Mouse (Mus musculus): ENCODE data around the gene Gdpgp1. TPM values are rescaled to one million over a fixed set of nuclear protein-coding genes. Genes with fewer than 3 reads are reported as not detected.

Gene Gdpgp1
- polyA plus RNA-seq, 1 experiment from 2014 or later, result 4.0 TPM

GRCm38 (mm10) chr7:80264606-80265005, 31.9 kb downstream of the Gdpgp1 start:
- Histone ChIP-seq H3K27me3 (no peaks in the 10 kb centered on the region; the same call in 1 of the 2 replicates), H3K4me2 (replicated peaks) (no peak overlapping the region), H3K4me1 (peaks cover 15% of the 10 kb centered on the region; the same call in 1 of the 2 replicates), H3K9ac (no peak overlapping the region), H3K27ac (no peak overlapping the region), H3K9me3 (no peaks in the 10 kb centered on the region), H3K4me3 (no peak overlapping the region), H3K36me3 (peaks cover 26% of the 10 kb centered on the region)
- no peak for ATAC-seq (ENCODE audit: insufficient number of reproducible peaks, insufficient read depth, low FRiP score, low TSS enrichment)
- 94% methylated on average over 12 of the region's 12 CpGs for WGBS

- no peak overlapping the region for H3K4me2 ChIP-seq (replicated peaks)
- no peak overlapping the region for H3K4me3 ChIP-seq
- no peak for ATAC-seq (ENCODE audit: insufficient number of reproducible peaks, insufficient read depth, low FRiP score, low TSS enrichment)
- H3K9ac ChIP-seq, result no peak overlapping the region
- WGBS, result 73% methylated on average over 1 of the region's 1 CpGs
- H3K36me3 ChIP-seq, result peaks cover 28% of the 10 kb centered on the region
- no peaks in the 10 kb centered on the region for H3K27me3 ChIP-seq
- peaks cover 17% of the 10 kb centered on the region for H3K4me1 ChIP-seq
- H3K27ac ChIP-seq, result no peak overlapping the region
- H3K9me3 ChIP-seq, result no peaks in the 10 kb centered on the region
These were observed 35.1 kb downstream of the Gdpgp1 start for GRCm38 (mm10) chr7:80267764-80268163.

GRCm38 (mm10) chr7:80268897-80269750, 36.5 kb downstream of the Gdpgp1 start, which contains the start of gene Vps33b:
TSS of gene Vps33b (plus strand) at chr7:80269649.
- 6% methylated on average over 21 of the region's 21 CpGs for WGBS
- H3K36me3 ChIP-seq, result peaks cover 40% of the 10 kb centered on the region
- peak; percentile 73 for ATAC-seq (ENCODE audit: insufficient number of reproducible peaks, insufficient read depth, low FRiP score, low TSS enrichment)

GRCm38 (mm10) chr7:80269751-80270255, 37.1 kb downstream of the Gdpgp1 start:
- H3K27ac ChIP-seq, result peak overlapping the region; percentile 48; the same call in 1 of the 2 replicates
- peak; percentile 56 for ATAC-seq (ENCODE audit: insufficient number of reproducible peaks, insufficient read depth, low FRiP score, low TSS enrichment)

More at GRCm38 (mm10) chr7:80268897-80269750, 36.5 kb downstream of the Gdpgp1 start, which contains the start of gene Vps33b:
- H3K9me3 ChIP-seq, result no peaks in the 10 kb centered on the region
- H3K27ac ChIP-seq, result peak within 1 kb of the TSS; percentile 73
- H3K4me1 ChIP-seq, result peaks cover 17% of the 10 kb centered on the region
- H3K9ac ChIP-seq, result peak within 1 kb of the TSS; percentile 79
- H3K27me3 ChIP-seq, result no peaks in the 10 kb centered on the region
- H3K4me2 ChIP-seq (replicated peaks), result peak within 1 kb of the TSS; percentile 87
- H3K4me3 ChIP-seq, result peak within 1 kb of the TSS; percentile 86

GRCm38 (mm10) chr7:80273456-80273855, 40.8 kb downstream of the Gdpgp1 start:
- Histone ChIP-seq H3K27ac (no peak overlapping the region), H3K4me3 (no peak overlapping the region), H3K4me1 (peaks cover 15% of the 10 kb centered on the region), H3K9ac (no peak overlapping the region), H3K36me3 (peaks cover 49% of the 10 kb centered on the region), H3K27me3 (no peaks in the 10 kb centered on the region), H3K9me3 (peaks cover 11% of the 10 kb centered on the region), H3K4me2 (replicated peaks) (no peak overlapping the region)
- WGBS, result 93% methylated on average over 2 of the region's 2 CpGs
- no peak for ATAC-seq (ENCODE audit: insufficient number of reproducible peaks, insufficient read depth, low FRiP score, low TSS enrichment)

More at GRCm38 (mm10) chr7:80269751-80270255, 37.1 kb downstream of the Gdpgp1 start:
- peaks cover 40% of the 10 kb centered on the region for H3K36me3 ChIP-seq
- peak overlapping the region; percentile 86 for H3K4me3 ChIP-seq
- H3K9ac ChIP-seq, result peak overlapping the region; percentile 79
- H3K4me1 ChIP-seq, result peaks cover 17% of the 10 kb centered on the region
- under 1% methylated on average over 23 of the region's 23 CpGs for WGBS
- peak overlapping the region; percentile 87 for H3K4me2 ChIP-seq (replicated peaks)
- H3K9me3 ChIP-seq, result peaks cover 5% of the 10 kb centered on the region
- no peaks in the 10 kb centered on the region for H3K27me3 ChIP-seq

GRCm38 (mm10) chr7:80276374-80276773, 43.7 kb downstream of the Gdpgp1 start:
- H3K4me1 ChIP-seq, result no peaks in the 10 kb centered on the region
- 95% methylated on average over 4 of the region's 4 CpGs for WGBS
- no peak overlapping the region for H3K9ac ChIP-seq
- no peak overlapping the region for H3K4me3 ChIP-seq
- no peak for ATAC-seq (ENCODE audit: insufficient number of reproducible peaks, insufficient read depth, low FRiP score, low TSS enrichment)
- no peaks in the 10 kb centered on the region for H3K27me3 ChIP-seq
- H3K36me3 ChIP-seq, result peaks cover 60% of the 10 kb centered on the region
- H3K9me3 ChIP-seq, result peaks cover 11% of the 10 kb centered on the region
- H3K27ac ChIP-seq, result no peak overlapping the region
- H3K4me2 ChIP-seq (replicated peaks), result no peak overlapping the region

GRCm38 (mm10) chr7:80280032-80280431, 47.4 kb downstream of the Gdpgp1 start:
- Histone ChIP-seq H3K4me3 (no peak overlapping the region), H3K36me3 (peaks cover 58% of the 10 kb centered on the region), H3K9me3 (peaks cover 3% of the 10 kb centered on the region), H3K4me1 (no peaks in the 10 kb centered on the region), H3K27ac (no peak overlapping the region), H3K4me2 (replicated peaks) (no peak overlapping the region), H3K27me3 (no peaks in the 10 kb centered on the region), H3K9ac (no peak overlapping the region)
- ATAC-seq (ENCODE audit: insufficient number of reproducible peaks, insufficient read depth, low FRiP score, low TSS enrichment), result no peak
- WGBS, result 82% methylated on average over 10 of the region's 10 CpGs

- Histone ChIP-seq H3K4me1 (no peaks in the 10 kb centered on the region), H3K4me2 (replicated peaks) (no peak overlapping the region), H3K36me3 (peaks cover 60% of the 10 kb centered on the region), H3K27ac (no peak overlapping the region), H3K9ac (no peak overlapping the region), H3K9me3 (no peaks in the 10 kb centered on the region), H3K4me3 (no peak overlapping the region), H3K27me3 (no peaks in the 10 kb centered on the region)
- WGBS, result 90% methylated on average over 2 of the region's 2 CpGs
- ATAC-seq (ENCODE audit: insufficient number of reproducible peaks, insufficient read depth, low FRiP score, low TSS enrichment), result no peak
These were observed 48.3 kb downstream of the Gdpgp1 start for GRCm38 (mm10) chr7:80280998-80281397.

- Histone ChIP-seq H3K27ac (no peak overlapping the region), H3K4me1 (no peaks in the 10 kb centered on the region), H3K4me2 (replicated peaks) (no peak overlapping the region), H3K9ac (no peak overlapping the region), H3K27me3 (no peaks in the 10 kb centered on the region), H3K36me3 (peaks cover 59% of the 10 kb centered on the region), H3K4me3 (no peak overlapping the region), H3K9me3 (no peaks in the 10 kb centered on the region)
- 86% methylated on average over 3 of the region's 3 CpGs for WGBS
- no peak for ATAC-seq (ENCODE audit: insufficient number of reproducible peaks, insufficient read depth, low FRiP score, low TSS enrichment)
These were observed 49.0 kb downstream of the Gdpgp1 start for GRCm38 (mm10) chr7:80281646-80282045.

- Histone ChIP-seq H3K27ac (no peak overlapping the region), H3K9me3 (no peaks in the 10 kb centered on the region), H3K4me2 (replicated peaks) (no peak overlapping the region), H3K27me3 (no peaks in the 10 kb centered on the region), H3K9ac (no peak overlapping the region), H3K4me1 (no peaks in the 10 kb centered on the region), H3K36me3 (peaks cover 64% of the 10 kb centered on the region), H3K4me3 (no peak overlapping the region)
- no peak for ATAC-seq (ENCODE audit: insufficient number of reproducible peaks, insufficient read depth, low FRiP score, low TSS enrichment)
- 84% methylated on average over 3 of the region's 3 CpGs for WGBS
These were observed 50.7 kb downstream of the Gdpgp1 start for GRCm38 (mm10) chr7:80283226-80283918.

GRCm38 (mm10) chr7:80284391-80284790, 51.7 kb downstream of the Gdpgp1 start:
- H3K9ac ChIP-seq, result no peak overlapping the region
- H3K36me3 ChIP-seq, result peaks cover 66% of the 10 kb centered on the region
- H3K4me2 ChIP-seq (replicated peaks), result no peak overlapping the region
- ATAC-seq (ENCODE audit: insufficient number of reproducible peaks, insufficient read depth, low FRiP score, low TSS enrichment), result no peak
- H3K4me3 ChIP-seq, result no peak overlapping the region
- H3K4me1 ChIP-seq, result no peaks in the 10 kb centered on the region
- 93% methylated on average over 5 of the region's 5 CpGs for WGBS
- no peak overlapping the region for H3K27ac ChIP-seq
- no peaks in the 10 kb centered on the region for H3K9me3 ChIP-seq
- no peaks in the 10 kb centered on the region for H3K27me3 ChIP-seq
